Mouse (Mus musculus) adrenal gland, postnatal 10 days (tissue): ENCODE data around the gene Gcm2. TPM values are rescaled to one million over a fixed set of nuclear protein-coding genes. Genes with fewer than 3 reads are reported as not detected.

ENCODE experiments used
- DNase-seq: peaks from one replicate; pipeline ENCODE4 v3.0.0; 2021; ENCODE audit warnings: mixed read lengths
- total RNA-seq, 2 experiments: library from RNA; stranded (reverse); gene quantifications; 2 replicates each; pipeline ENCODE4 v1.2.3; 2021

The Gcm2 gene
- total RNA-seq, 2 experiments from 2014 or later: not detected

DNA sequence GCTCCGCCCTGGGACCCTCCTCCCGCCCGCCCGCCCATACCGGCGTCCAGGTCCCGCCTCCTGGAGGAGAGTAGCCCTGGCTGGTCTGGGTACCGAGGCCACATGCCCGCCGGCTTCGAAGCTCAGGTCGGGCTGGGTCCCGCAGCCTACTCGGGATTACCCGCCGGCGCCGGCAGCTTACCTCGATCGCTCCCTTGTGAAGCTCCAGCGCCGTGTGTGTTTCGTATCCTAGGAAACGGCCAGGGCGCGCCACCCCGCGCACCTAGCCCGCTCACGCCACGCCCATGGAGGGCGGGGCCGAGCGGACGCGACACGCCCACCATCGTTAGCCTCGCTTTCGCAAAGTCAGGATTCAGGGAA lies 31.4 kb downstream of the Gcm2 start, which contains the start of gene Mak:
Mak (minus strand) TSS at position 286 of the 360 bp plus-strand sequence.
- peak; percentile 76 for DNase-seq

GRCm38 (mm10) chr13:41078690-41079420 lies 32.0 kb downstream of the Gcm2 start:
- DNase-seq: no peak

GRCm38 (mm10) chr13:41077921-41078320 lies 32.9 kb downstream of the Gcm2 start:
- DNase-seq: no peak

DNA sequence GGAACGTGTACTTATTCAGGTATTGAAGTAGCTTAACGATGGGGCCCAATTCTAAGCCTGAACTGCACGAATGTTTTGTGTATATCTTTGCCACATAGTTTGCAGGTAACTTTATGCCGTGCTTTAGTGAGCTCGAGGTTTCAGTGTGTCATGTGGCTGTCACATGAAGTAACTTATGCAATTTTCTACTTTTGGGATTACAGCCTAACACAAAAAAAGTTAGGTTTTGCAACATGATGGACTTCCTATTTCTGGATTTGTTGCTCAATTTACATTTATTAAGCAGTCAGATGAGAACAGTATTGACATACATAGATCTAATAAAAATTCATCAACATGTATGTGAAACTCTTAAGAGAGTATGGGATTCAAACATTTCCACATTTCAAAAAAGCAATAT lies 37.0 kb downstream of the Gcm2 start:
- no peak for DNase-seq

DNA sequence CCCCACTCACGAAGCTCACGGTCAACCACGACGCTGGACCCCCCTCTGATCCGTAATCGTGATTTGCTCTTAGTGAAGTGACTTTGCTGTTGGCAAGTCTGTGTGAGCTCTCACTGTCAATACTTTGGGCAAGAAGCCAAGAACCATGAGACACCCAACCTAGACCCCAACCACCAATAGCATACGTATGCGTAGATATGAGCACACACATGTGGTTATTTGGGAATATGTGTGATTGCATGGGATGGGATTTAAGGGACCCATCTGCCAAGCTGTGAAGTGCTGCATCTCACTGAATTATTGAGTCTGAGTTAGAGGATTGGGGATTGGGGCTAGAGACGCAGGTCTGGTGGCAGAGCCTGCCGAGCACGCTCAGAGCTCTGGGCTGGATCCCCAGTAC lies 39.2 kb downstream of the Gcm2 start:
- no peak for DNase-seq

DNA sequence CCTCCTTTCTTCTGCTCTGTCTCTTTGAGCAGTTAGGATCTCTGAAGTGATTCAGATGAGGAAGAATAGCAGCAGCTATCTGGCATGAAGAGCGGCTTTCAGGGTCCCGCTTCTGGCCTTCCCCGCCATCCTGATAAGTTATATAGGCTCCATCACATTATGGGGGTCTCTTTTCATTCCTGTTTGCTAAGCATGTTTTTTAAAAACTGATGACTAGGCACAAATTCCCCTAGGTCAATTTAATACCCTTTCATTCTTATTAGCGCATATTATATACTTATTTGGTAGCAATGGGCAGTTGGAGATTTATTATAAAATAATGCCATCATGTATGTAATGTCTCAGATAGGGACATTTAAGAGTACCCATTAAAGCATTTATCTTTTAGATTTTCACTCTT lies 43.2 kb downstream of the Gcm2 start:
- DNase-seq: no peak

GRCm38 (mm10) chr13:41051965-41052364 lies 58.9 kb downstream of the Gcm2 start:
- DNase-seq: no peak

Other genes starting within 250 kb of the Gcm2 start
- gene Pak1ip1, start 110.0 kb downstream of the Gcm2 start, total RNA-seq: 10 to 100 TPM; 48.0 to 55.5 TPM
- gene Tmem14c, start 94.7 kb downstream of the Gcm2 start, total RNA-seq: 100 to 1,000 TPM; 310 to 344 TPM
- under 1 TPM in 1 of 2 experiments, not detected in 1; 0.12 TPM for gene Mak, start 31.3 kb downstream of the Gcm2 start, total RNA-seq
- gene Sycp2l, start 3.3 kb upstream of the Gcm2 start, total RNA-seq: not detected
- 10 to 100 TPM; 31.3 to 82.7 TPM for gene Elovl2, start 109.4 kb upstream of the Gcm2 start, total RNA-seq
- 10 to 100 TPM; 14.7 to 16.4 TPM for gene Smim13, start 138.8 kb upstream of the Gcm2 start, total RNA-seq
- gene Gm17364, start 162.9 kb upstream of the Gcm2 start, total RNA-seq: not detected